Comparison of ENCODE assay signal across 9 mouse cellular contexts in the genomic region with DNA sequence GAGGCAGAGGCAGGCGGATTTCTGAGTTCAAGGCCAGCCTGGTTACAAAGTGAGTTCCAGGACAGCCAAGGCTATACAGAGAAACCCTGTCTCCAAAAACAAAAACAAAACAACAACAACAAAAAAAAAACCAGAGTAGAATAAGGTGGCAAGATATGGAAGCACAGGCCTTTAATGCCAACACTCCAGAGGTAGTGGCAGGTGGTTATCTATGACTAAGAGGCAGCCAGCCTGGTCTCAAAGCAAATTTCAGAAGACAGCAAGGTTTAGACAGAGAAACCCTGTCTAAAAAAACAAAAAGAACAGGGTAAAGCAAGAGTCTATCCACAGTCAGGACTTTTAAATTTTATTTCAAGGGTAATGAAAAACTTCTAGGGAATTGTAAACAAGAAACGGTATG. TPM values are rescaled to one million over a fixed set of nuclear protein-coding genes. Genes with fewer than 3 reads are reported as not detected.
DNase-seq lines count a peak whose midpoint lies in the region; ATAC-seq and TF ChIP-seq lines count a peak whose summit lies in the region.
"Had no signal": no experiment of that assay in that cellular context is flagged by ENCODE, and none has a peak within 500 bp of the region (broad histone marks: within the 10 kb centered on the region; RNA-seq: fewer than 3 reads in every experiment).

No protein-coding gene starts in this region.

- intact Hi-C loops in heart, postnatal 25 days (cut with DNase I): no loop called here

- no peaks in the 10 kb centered on the region for H3K27me3 ChIP-seq in heart, embryonic 14.5 days (ENCODE audit: control insufficient read depth, insufficient read depth, low read length)
- H3K27me3 ChIP-seq in hindbrain, embryonic 13.5 days: no peaks in the 10 kb centered on the region

- ATAC-seq in heart, embryonic 14.5 days (ENCODE audit: insufficient number of reproducible peaks, insufficient read depth, low FRiP score, low read depth): no peak
- no peak for ATAC-seq in hindbrain, embryonic 13.5 days (ENCODE audit: low FRiP score)
- peak; percentile 51; the same call in 1 of the 2 replicates for ATAC-seq in megakaryocyte-erythroid progenitor cell, adult 5-6 weeks (replicated peaks; ENCODE audit: low FRiP score, low TSS enrichment, poor library complexity, severe bottlenecking)

- no peak for TF ChIP-seq POLR2A in cortical plate, adult 2 months (IDR thresholded peaks at IDR 0.05; ENCODE audit: extremely low read depth, insufficient read depth, low read length)

- no peak overlapping the region for H3K27ac ChIP-seq in heart, embryonic 14.5 days (replicated peaks in 1 of 2; ENCODE audit: control insufficient read depth in 1 of 2, insufficient read depth in 1 of 2, low read depth in 2 of 2, low read length in 2 of 2)
- H3K27ac ChIP-seq in cortical plate, adult 2 months (ENCODE audit: insufficient read depth, low read length): no peak overlapping the region
- H3K27ac ChIP-seq in hindbrain, embryonic 13.5 days: no peak overlapping the region

- TF ChIP-seq CTCF in cortical plate, adult 2 months (IDR thresholded peaks at IDR 0.05; ENCODE audit: extremely low read depth, insufficient read depth, low read length): no peak

- no peaks in the 10 kb centered on the region for H3K9me3 ChIP-seq in heart, embryonic 14.5 days (ENCODE audit: control insufficient read depth, low read length)
- H3K9me3 ChIP-seq in hindbrain, embryonic 13.5 days: no peaks in the 10 kb centered on the region

- H3K36me3 ChIP-seq in heart, embryonic 14.5 days (ENCODE audit: control insufficient read depth, insufficient read depth, low read length): peaks cover 36% of the 10 kb centered on the region
- peaks cover 34% of the 10 kb centered on the region for H3K36me3 ChIP-seq in hindbrain, embryonic 13.5 days

- no peak for DNase-seq in heart, postnatal 25 days (ENCODE audit: low spot score)
- no peak for DNase-seq in gastrocnemius, adult 8-10 months (ENCODE audit: low spot score in 2 of 2)
- no peak for DNase-seq in embryo, embryonic 9.5 days (ENCODE audit: extremely low spot score)
- DNase-seq in layer of hippocampus, adult 9-10 months (ENCODE audit: low spot score): no peak
- DNase-seq: spleen, adult 18-20 months had no signal

- peak overlapping the region in 1 of 2 experiments; percentile 92; a peak in 1 of 4 replicates for H3K4me3 ChIP-seq in heart, embryonic 14.5 days (ENCODE audit: control insufficient read depth in 1 of 2, insufficient read depth in 1 of 2, low read depth in 1 of 2, low read length in 2 of 2)
- peak overlapping the region; percentile 97; the same call in 1 of the 2 replicates for H3K4me3 ChIP-seq in cortical plate, adult 2 months (ENCODE audit: insufficient read depth, low read length)
- H3K4me3 ChIP-seq in hindbrain, embryonic 13.5 days: peak overlapping the region; percentile 86

- WGBS in heart, embryonic 14.5 days: 95% methylated on average over 2 of the region's 2 CpGs
- WGBS in hindbrain, embryonic 13.5 days: 78% methylated on average over 2 of the region's 2 CpGs

- peak overlapping the region; percentile 89 for H3K9ac ChIP-seq in heart, embryonic 14.5 days (ENCODE audit: low read length)
- H3K9ac ChIP-seq in hindbrain, embryonic 13.5 days: peak overlapping the region; percentile 95; the same call in 1 of the 2 replicates

- H3K4me2 ChIP-seq in heart, embryonic 14.5 days (ENCODE audit: low read length): peak overlapping the region; percentile 90
- peak overlapping the region; percentile 85 for H3K4me2 ChIP-seq in hindbrain, embryonic 13.5 days

- H3K4me1 ChIP-seq in heart, embryonic 14.5 days (ENCODE audit: control insufficient read depth in 2 of 2, insufficient read depth in 2 of 2, low read length in 2 of 2): peaks cover 2 to 14% of the 10 kb centered on the region in 2 experiments; a peak in 3 of 4 replicates
- no peaks in the 10 kb centered on the region for H3K4me1 ChIP-seq in cortical plate, adult 2 months (ENCODE audit: control insufficient read depth, insufficient read depth, low read length)
- peaks cover 21% of the 10 kb centered on the region for H3K4me1 ChIP-seq in hindbrain, embryonic 13.5 days (replicated peaks)

RNA-seq across cellular contexts. Expression of a gene that starts 1.3 kb away (rescaled TPM):
- polyA plus RNA-seq in heart, embryonic 14.5 days (2014; fragmentation: Nextera tagmentation; extraction: Ambion mirVana): 12.0 and 12.4 TPM in 2 replicates
- total RNA-seq in heart, postnatal 25 days (2021): 10 to 100 TPM; 13.2 to 15.1 TPM
- polyA plus RNA-seq in cortical plate, adult 2 months (2012; rRNA removed): 152 and 156 TPM in 2 replicates
- 50.8 and 57.4 TPM in 2 replicates for polyA plus RNA-seq in hindbrain, embryonic 13.5 days (2015; fragmentation: Nextera tagmentation; extraction: Ambion mirVana)
- 19.6 and 21.5 TPM in 2 replicates for total RNA-seq in megakaryocyte-erythroid progenitor cell, adult 5-6 weeks (2014; fragmentation: Nextera tagmentation)
- total RNA-seq in megakaryocyte-erythroid progenitor cell, adult 5-6 weeks (2017): 14.4 and 18.7 TPM in 2 replicates
- 1 to 10 TPM; 6.8 to 8.7 (median 7.3) TPM for total RNA-seq in gastrocnemius, adult 8-10 months (2022)

RNA-seq across cellular contexts. Expression of a gene that starts 9.5 kb away (rescaled TPM):
- 6.5 and 7.7 TPM in 2 replicates for polyA plus RNA-seq in heart, embryonic 14.5 days (2014; fragmentation: Nextera tagmentation; extraction: Ambion mirVana)
- 10 to 100 TPM; 38.3 to 43.6 TPM for total RNA-seq in heart, postnatal 25 days (2021)
- polyA plus RNA-seq in cortical plate, adult 2 months (2012; rRNA removed): 69.5 and 71.7 TPM in 2 replicates
- 0.49 and 1.2 TPM in 2 replicates for polyA plus RNA-seq in hindbrain, embryonic 13.5 days (2015; fragmentation: Nextera tagmentation; extraction: Ambion mirVana)
- total RNA-seq in megakaryocyte-erythroid progenitor cell, adult 5-6 weeks (2014; fragmentation: Nextera tagmentation): not detected in 2 replicates
- total RNA-seq in megakaryocyte-erythroid progenitor cell, adult 5-6 weeks (2017): not detected in 2 replicates
- total RNA-seq in gastrocnemius, adult 8-10 months (2022): 10 to 100 TPM; 14.2 to 49.0 (median 27.1) TPM

RNA-seq across cellular contexts. Expression of a gene that starts 15.6 kb away (rescaled TPM):
- polyA plus RNA-seq in heart, embryonic 14.5 days (2014; fragmentation: Nextera tagmentation; extraction: Ambion mirVana): 0.20 and 0.32 TPM in 2 replicates
- total RNA-seq in heart, postnatal 25 days (2021): under 1 TPM in 1 of 2 experiments, not detected in 1; 0.11 TPM
- 0.17 and 0.28 TPM in 2 replicates for polyA plus RNA-seq in cortical plate, adult 2 months (2012; rRNA removed)
- 0.14 TPM in 1 of 2 replicates, not detected in the other for polyA plus RNA-seq in hindbrain, embryonic 13.5 days (2015; fragmentation: Nextera tagmentation; extraction: Ambion mirVana)
- 12.8 and 15.4 TPM in 2 replicates for total RNA-seq in megakaryocyte-erythroid progenitor cell, adult 5-6 weeks (2014; fragmentation: Nextera tagmentation)
- 8.9 and 11.2 TPM in 2 replicates for total RNA-seq in megakaryocyte-erythroid progenitor cell, adult 5-6 weeks (2017)
- total RNA-seq in gastrocnemius, adult 8-10 months (2022): under 1 TPM in 2 of 4 experiments, not detected in 2; 0.10 to 0.21 TPM

RNA-seq across cellular contexts. Expression of a gene that starts 34.5 kb away (rescaled TPM):
- polyA plus RNA-seq in heart, embryonic 14.5 days (2014; fragmentation: Nextera tagmentation; extraction: Ambion mirVana): 27.2 and 30.1 TPM in 2 replicates
- total RNA-seq in heart, postnatal 25 days (2021): 100 to 1,000 TPM in 1 of 2 experiments, 10 to 100 TPM in 1; 98.6 to 118 TPM
- 19.4 and 20.5 TPM in 2 replicates for polyA plus RNA-seq in cortical plate, adult 2 months (2012; rRNA removed)
- polyA plus RNA-seq in hindbrain, embryonic 13.5 days (2015; fragmentation: Nextera tagmentation; extraction: Ambion mirVana): 8.3 and 9.3 TPM in 2 replicates
- not detected in 2 replicates for total RNA-seq in megakaryocyte-erythroid progenitor cell, adult 5-6 weeks (2014; fragmentation: Nextera tagmentation)
- total RNA-seq in megakaryocyte-erythroid progenitor cell, adult 5-6 weeks (2017): not detected in 2 replicates
- total RNA-seq in gastrocnemius, adult 8-10 months (2022): 10 to 100 TPM; 17.3 to 37.7 (median 32.0) TPM

Comparison
In these comparisons a context has a peak if more than half of its experiments do, and no peak if none do; other contexts are left out.
1. RNA of a gene that starts 9.5 kb away (total RNA-seq): 38.3 to 43.6 TPM in heart, postnatal 25 days and 14.2 to 49.0 TPM in gastrocnemius, adult 8-10 months; not detected in megakaryocyte-erythroid progenitor cell, adult 5-6 weeks; every median in the first group is over 10 times any median in the second.
2. RNA of a gene that starts 15.6 kb away (total RNA-seq): 8.9 to 15.4 TPM in megakaryocyte-erythroid progenitor cell, adult 5-6 weeks; 0.11 TPM in heart, postnatal 25 days and 0.10 to 0.21 TPM in gastrocnemius, adult 8-10 months; every median in the first group is over 4 times any median in the second.